Mouse (Mus musculus) v-Abl transformed pro-B cells (cell line): ENCODE data around the gene Styk1.

Experiments
- in situ Hi-C, 2 experiments: fragments of 400-800 bp; cut with MboI; formaldehyde crosslinking; loops; one replicate each; pipeline ENCODE4 v1.15.1; 2025; ENCODE audit not compliant: unreplicated experiment in 2 of 2

Styk1 gene

GRCm38 (mm10) chr6:131370767-131371166 lies 17.4 kb upstream of the Styk1 start:
- in situ Hi-C loops = loop anchor here in 1 of 2 experiments (25.0 kb wide), 1 partner anchor 1983 kb away; the partner anchor contains the start of genes Clec12b and Clec1b

DNA sequence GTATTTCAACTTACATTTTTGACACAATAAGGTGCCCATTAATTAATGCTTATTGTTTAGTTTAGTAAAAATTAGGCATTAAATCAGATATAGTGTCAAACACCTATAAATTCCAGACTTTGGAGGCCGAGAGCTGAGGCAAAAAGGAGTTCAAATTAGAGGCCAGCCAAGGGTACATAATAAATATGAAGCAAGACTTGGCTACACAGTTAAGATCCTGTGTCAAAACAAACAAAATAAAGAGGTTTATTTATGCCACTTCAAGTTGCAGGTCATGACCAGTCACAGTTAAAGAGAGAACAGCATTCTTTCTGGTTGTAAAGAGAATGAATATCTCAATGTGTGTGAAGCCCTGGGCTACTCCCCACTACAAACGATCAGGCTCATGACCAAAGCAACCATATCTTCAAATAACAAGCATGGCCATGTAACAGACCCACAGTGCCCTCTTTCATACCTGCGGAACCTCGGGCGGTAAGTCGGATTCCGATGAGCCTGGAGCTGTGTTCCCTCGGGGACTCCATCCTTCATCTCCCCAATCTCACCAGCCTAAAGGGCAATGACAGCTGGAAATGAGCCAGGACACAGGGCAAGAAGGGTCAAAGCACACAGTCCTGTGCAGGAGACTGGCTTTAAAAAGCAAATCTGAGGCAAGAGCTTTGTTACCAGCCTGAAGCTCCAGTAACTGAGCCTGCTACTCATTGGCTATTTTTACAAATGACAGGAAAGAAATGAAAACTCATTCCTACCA lies 16.6 kb upstream of the Styk1 start:
- in situ Hi-C loops = loop anchor here in 1 of 2 experiments (5.0 to 25.0 kb wide), 2 partner anchors 47 to 1983 kb away; partner anchors contain the start of genes Clec12b and Clec1b

DNA sequence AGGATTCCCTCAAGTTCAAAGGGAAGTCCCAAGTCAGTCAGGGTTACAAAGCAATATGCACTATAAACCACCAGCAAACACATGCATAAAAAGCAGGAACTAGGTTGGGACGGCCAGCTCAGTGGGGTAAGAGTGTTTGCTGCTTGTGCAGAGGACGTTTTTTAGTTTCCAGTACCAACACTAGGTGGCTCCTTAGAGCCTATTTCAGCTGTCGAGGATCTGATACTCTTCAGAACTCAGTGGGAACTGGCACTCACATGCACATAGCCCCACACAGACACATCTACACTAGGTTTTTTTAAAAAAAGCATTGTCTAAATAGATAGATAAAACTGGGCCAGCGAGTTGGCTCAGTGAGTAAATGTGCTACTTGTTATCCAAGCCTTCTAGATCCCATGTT lies 13.7 kb upstream of the Styk1 start:
- in situ Hi-C loops = loop anchor here in 1 of 2 experiments (5.0 to 25.0 kb wide), 2 partner anchors 50 to 1980 kb away; partner anchors contain the start of genes Clec12b and Clec1b

GRCm38 (mm10) chr6:131364353-131364752 lies 11.0 kb upstream of the Styk1 start:
- in situ Hi-C loops = loop anchor here (5.0 to 25.0 kb wide), 2 partner anchors 53 to 1977 kb away; partner anchors contain the start of genes Clec12b (in 1 of the 2) and Clec1b (in 1 of the 2)

GRCm38 (mm10) chr6:131362987-131363765 lies 9.8 kb upstream of the Styk1 start:
- in situ Hi-C loops = loop anchor here (5.0 to 25.0 kb wide), 2 partner anchors 54 to 1976 kb away; partner anchors contain the start of genes Clec12b (in 1 of the 2) and Clec1b (in 1 of the 2)

DNA sequence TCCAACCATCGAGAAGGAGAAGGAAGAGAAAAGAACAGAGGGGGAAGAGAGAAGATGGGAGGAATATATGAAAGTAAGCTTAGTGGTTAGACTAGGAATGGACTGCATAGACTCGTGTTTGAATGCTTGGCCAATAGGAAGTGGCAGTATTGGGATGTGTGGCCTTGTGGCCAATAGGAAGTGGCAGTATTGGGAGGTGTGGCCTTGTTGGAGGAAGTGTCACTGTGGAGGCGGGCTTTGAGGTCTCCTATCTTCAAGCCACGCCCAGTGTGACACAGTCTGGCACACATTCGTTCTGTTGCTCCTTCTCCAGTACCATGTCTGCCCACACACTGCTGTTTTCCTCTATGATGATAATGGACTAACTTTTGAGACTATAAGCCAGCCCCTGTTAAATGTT lies 7.3 kb upstream of the Styk1 start:
- in situ Hi-C loops = loop anchor here (5.0 to 25.0 kb wide), 2 partner anchors 57 to 1973 kb away; partner anchors contain the start of genes Clec12b (in 1 of the 2) and Clec1b (in 1 of the 2)

DNA sequence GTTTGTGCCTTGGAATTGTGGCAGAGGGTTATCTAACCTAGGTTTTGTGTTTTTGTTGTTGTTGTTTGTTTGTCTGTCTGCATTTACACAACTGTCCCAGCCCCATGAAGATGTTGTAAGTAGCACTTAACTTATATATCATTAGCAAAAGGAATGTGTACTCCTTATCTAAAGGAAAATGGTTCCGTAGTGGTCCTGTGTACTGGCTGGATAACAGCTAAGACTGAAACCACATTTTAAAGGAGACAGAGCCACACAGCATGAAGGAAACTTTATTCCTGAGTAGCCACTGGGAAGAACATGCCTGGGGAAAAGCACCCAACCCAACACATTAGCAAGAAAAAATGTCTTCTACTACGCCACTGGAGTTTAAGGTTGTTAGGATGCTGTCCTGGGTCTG lies 6.1 kb upstream of the Styk1 start:
- in situ Hi-C loops = loop anchor here (5.0 to 25.0 kb wide), 7 partner anchors 65 to 1972 kb away; partner anchors contain the start of genes Clec1b (in 2 of the 2), Klre1 (in 2 of the 2), Clec12b (in 1 of the 2) and Klra6 (in 1 of the 2)

DNA sequence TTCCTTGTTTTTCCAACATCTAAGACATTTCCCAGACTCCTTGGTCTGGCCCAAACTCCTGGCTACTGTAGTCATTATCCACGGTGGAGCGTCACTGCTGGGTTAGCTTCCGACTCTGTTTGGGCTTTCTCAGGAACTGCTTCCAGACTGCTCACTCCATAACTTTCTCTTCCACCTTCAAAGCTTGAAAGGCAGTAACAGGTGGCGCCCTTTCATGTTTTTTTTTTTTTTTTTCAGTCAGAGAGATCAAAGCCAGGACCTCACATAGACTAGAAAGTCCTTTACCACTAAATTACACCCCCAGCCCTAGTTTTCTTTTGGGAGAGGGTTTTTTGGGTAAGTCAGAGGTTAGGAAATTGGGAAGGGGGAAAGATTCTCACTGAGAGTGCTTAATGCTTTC lies 1.5 kb upstream of the Styk1 start:
- in situ Hi-C loops = loop anchor here (5.0 to 25.0 kb wide), 7 partner anchors 60 to 1968 kb away; partner anchors contain the start of genes Clec1b (in 2 of the 2), Klre1 (in 2 of the 2), Clec12b (in 1 of the 2) and Klra6 (in 1 of the 2)

GRCm38 (mm10) chr6:131347026-131347425 lies 6.4 kb downstream of the Styk1 start:
- in situ Hi-C loops = no loop called here

GRCm38 (mm10) chr6:131344346-131344745 lies 9.1 kb downstream of the Styk1 start:
- in situ Hi-C loops = no loop called here

DNA sequence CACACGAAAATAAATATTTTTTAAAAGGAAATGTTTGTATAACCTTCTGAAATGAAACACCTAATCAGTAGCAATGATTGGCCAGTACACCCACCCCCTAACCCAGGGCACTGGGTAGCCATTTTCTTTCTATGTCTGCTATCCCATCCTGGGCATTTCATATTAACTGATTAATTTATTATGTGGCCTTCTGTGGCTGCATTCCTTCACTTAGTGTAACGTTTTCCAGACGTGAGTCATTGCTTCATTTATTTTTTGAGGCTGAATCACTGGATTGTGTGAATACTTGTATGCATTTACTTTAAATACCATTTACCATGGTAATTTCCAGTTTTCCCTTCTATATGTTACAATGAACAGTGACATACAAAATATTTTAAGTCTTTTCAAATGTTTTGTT lies 13.3 kb downstream of the Styk1 start:
- in situ Hi-C loops = no loop called here

GRCm38 (mm10) chr6:131339309-131339708 lies 14.1 kb downstream of the Styk1 start:
- in situ Hi-C loops = no loop called here

- in situ Hi-C loops = no loop called here
Observed at GRCm38 (mm10) chr6:131338787-131339186, 14.6 kb downstream of the Styk1 start.

DNA sequence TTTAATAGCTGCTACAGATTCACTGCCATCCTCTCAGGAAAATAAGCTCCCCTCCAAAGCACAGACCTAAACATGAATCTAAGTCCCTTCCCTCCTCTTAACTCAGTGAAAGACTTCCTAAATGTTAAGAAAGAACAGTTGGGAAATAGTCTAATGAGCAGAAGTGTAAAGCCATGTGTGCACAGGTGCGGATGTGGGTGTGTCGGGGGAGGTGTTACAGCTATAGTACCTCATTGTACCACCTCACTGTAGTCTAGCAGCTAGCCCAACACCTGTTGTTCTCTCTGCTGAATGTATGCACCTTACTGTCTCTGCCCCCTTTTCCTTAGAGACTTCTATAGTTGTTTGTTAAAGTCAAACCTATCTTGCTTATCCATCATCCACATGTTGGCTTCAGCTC lies 26.3 kb downstream of the Styk1 start:
- in situ Hi-C loops = no loop called here

DNA sequence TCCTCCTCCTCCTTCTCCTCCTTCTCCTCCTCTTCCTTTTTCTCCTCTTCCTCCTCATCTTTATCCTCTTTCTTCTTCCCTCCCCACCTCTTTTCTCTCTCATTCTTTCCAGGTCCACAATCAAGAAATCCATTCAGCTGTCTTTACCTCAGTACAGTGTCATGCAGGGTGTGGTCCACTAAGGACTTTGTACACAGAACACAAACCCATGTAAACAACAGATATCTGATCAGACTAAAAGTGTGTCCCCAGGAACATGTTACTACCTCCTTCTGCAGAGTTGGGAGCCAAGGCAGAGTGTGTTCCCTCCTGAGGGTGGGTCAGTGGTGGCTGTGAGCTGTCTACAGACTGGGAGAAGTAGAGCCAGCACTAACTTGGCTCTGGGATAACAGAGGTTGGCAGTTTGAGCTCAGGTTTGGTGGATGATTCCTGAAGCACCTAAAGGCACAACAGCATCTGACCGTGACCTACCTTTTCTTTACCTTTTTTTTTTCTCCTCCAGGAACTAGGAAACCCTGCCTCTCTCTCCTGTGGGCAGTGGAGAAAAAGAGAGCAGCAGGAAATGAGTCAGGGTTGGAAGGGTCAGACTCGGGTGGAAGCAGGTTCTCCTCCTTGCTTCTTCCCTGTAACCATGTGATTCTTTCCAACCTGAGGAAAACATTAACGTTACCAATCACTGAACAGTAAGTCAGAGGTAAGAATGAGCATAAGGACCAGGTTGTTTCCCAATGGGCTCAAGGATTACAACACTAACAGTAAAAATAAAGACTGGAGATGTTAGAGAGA lies 31.4 kb downstream of the Styk1 start:
- in situ Hi-C loops = no loop called here

- in situ Hi-C loops = no loop called here
Observed at GRCm38 (mm10) chr6:131316155-131317101, 37.0 kb downstream of the Styk1 start.

- in situ Hi-C loops = no loop called here
Observed at GRCm38 (mm10) chr6:131308031-131308430, 45.4 kb downstream of the Styk1 start.

- in situ Hi-C loops = no loop called here
Observed at GRCm38 (mm10) chr6:131304776-131305175, 48.6 kb downstream of the Styk1 start.

- in situ Hi-C loops = loop anchor here (10.0 to 25.0 kb wide), 4 partner anchors 56 to 1814 kb away; partner anchors contain the start of genes Klra6 (in 1 of the 2), Klra7 (in 1 of the 2), Smim10l1 (in 1 of the 2) and Styk1 (in 1 of the 2)
Observed at GRCm38 (mm10) chr6:131298531-131298930, 54.9 kb downstream of the Styk1 start.
